Mouse (Mus musculus) heart, postnatal 10 days (tissue): Measurements from ENCODE around the gene Ccr5. TPM values are rescaled to one million over a fixed set of nuclear protein-coding genes. Genes with fewer than 3 reads are reported as not detected.

Experiments
- DNase-seq, 2 experiments: peaks; one replicate each; pipeline ENCODE4 v3.0.0; 2021
- intact Hi-C: fragments of 180-260 bp; cut with DNase I; formaldehyde crosslinking; loops from one replicate; pipeline ENCODE4 v1.15.1; 2025
- total RNA-seq, 2 experiments: library from RNA; stranded (reverse); gene quantifications; 2 replicates each; pipeline ENCODE4 v1.2.3; 2021

Gene Ccr5
- total RNA-seq, 2 experiments from 2014 or later = 0.89 to 2.2 TPM

GRCm38 (mm10) chr9:124137619-124138018 lies 16.3 kb downstream of the Ccr5 start:
- no peak for DNase-seq
- intact Hi-C loops = no loop called here

GRCm38 (mm10) chr9:124138055-124138775 lies 16.9 kb downstream of the Ccr5 start:
- no peak for DNase-seq
- intact Hi-C loops = no loop called here

DNA sequence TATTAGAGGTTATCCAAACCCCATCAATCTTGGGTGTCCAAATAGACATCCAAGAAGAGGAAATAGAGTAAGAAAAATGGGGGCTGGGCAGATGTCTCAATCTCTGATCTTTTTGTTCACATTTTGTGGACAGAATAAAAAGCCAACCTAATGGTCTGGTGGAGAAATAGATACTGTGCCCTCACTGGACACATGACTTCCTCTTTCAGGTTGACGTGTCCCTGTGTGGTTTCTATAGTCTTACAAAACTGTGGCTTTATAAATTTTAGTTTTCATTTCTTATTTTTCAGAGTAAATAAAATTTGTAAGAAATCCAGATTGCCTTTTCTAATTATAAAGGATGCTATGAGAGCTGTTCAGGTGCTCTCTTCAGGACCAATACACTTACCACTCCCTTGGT lies 22.3 kb downstream of the Ccr5 start:
- intact Hi-C loops = no loop called here

DNA sequence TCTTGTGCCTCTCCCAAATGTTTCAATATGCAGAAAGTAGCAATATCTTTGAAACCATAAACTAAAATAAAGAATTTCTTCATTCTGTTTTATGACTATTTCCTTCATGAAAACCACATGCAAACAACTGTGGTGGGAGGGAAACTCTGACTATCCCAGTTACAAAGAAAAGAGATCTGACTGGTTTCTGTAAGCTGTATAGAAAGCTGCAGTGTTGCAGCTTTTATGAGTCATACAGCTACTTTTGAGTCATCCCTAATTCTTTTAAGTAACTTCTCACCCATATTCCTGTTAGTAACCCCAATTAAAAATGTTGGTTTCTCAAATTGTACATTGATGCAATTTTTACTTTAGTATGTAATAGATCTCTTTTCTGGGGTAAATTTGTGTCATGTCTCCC lies 25.0 kb downstream of the Ccr5 start:
- no peak for DNase-seq
- intact Hi-C loops = no loop called here

More for the DNA sequence above, 22.3 kb downstream of the Ccr5 start:
- DNase-seq = no peak

Other genes with a start within 250 kb of the Ccr5 start
- gene Ccr1, start 152.9 kb upstream of the Ccr5 start, total RNA-seq = 1 to 10 TPM; 1.3 to 1.7 TPM
- not detected for gene Ccr1l1, start 143.1 kb upstream of the Ccr5 start, total RNA-seq
- under 1 TPM in 1 of 2 experiments, not detected in 1; 0.10 TPM for gene Ccr3, start 99.6 kb upstream of the Ccr5 start, total RNA-seq
- gene Ccr2, start 19.6 kb upstream of the Ccr5 start, total RNA-seq = 1 to 10 TPM in 1 of 2 experiments, under 1 TPM in 1; 0.74 to 1.4 TPM
- gene 2010315B03Rik, start 191.2 kb downstream of the Ccr5 start, total RNA-seq = 10 to 100 TPM; 10.8 to 14.8 TPM